Mouse (Mus musculus) ES-E14 (cell line): ENCODE measurements around the gene Col5a1. TPM values are rescaled to one million over a fixed set of nuclear protein-coding genes. Genes with fewer than 3 reads are reported as not detected.

Experiments
- DNase-seq: peaks from one replicate; pipeline ENCODE4 v3.0.0-alpha.2; 2013; ENCODE audit warnings: low read depth, low spot score
- H3K27ac ChIP-seq: 2 replicates; pipeline ENCODE4 v1.5.1; 2012; ENCODE audit warnings: low read depth, mild to moderate bottlenecking, low read length, moderate library complexity, mixed read lengths; ENCODE audit not compliant: poor library complexity, insufficient read depth, severe bottlenecking
- H3K36me3 ChIP-seq: 2 replicates; pipeline ENCODE4 v1.6.1; 2012; ENCODE audit warnings: mild to moderate bottlenecking, low read length, moderate library complexity, mixed read lengths; ENCODE audit not compliant: control insufficient read depth, poor library complexity, insufficient read depth, severe bottlenecking
- H3K4me1 ChIP-seq, 2 experiments: fragments of 150-350 bp in 1 of 2; sonication (generic) in 1 of 2; 2 replicates each; pipeline ENCODE4 v1.6.1; 2012; ENCODE audit warnings: low read length in 2 of 2, mild to moderate bottlenecking in 1 of 2, mixed read lengths in 1 of 2; ENCODE audit not compliant: control insufficient read depth in 2 of 2, insufficient read depth in 2 of 2, poor library complexity in 1 of 2
- H3K4me3 ChIP-seq, 2 experiments: fragments of 150-350 bp in 1 of 2; sonication (generic) in 1 of 2; 2 replicates each; pipeline ENCODE4 v1.5.1; 2012; ENCODE audit warnings: low read length in 2 of 2, low read depth in 1 of 2, mild to moderate bottlenecking in 1 of 2, mixed read lengths in 1 of 2; ENCODE audit not compliant: insufficient read depth in 1 of 2, poor library complexity in 1 of 2, severe bottlenecking in 1 of 2
- H3K9ac ChIP-seq: 2 replicates; pipeline ENCODE4 v1.6.1; 2012; ENCODE audit warnings: low read depth, mild to moderate bottlenecking, low read length, mixed read lengths; ENCODE audit not compliant: poor library complexity, insufficient read depth, severe bottlenecking
- H3K9me3 ChIP-seq: fragments of 150-350 bp; sonication (generic); 2 replicates; pipeline ENCODE4 v1.6.1; 2012; ENCODE audit warnings: low read depth, mild to moderate bottlenecking, low read length; ENCODE audit not compliant: control insufficient read depth, insufficient read depth
- CHD2 ChIP-seq: IDR thresholded peaks from 2 replicates; pipeline ENCODE4 v1.6.1; 2014; ENCODE audit warnings: mild to moderate bottlenecking, low read depth, low read length, inconsistent platforms
- HCFC1 ChIP-seq: IDR thresholded peaks from 2 replicates; pipeline ENCODE4 v1.6.1; 2012; ENCODE audit warnings: low read length, inconsistent platforms, borderline replicate concordance; ENCODE audit not compliant: insufficient read depth
- MAFK ChIP-seq: IDR thresholded peaks from 2 replicates; pipeline ENCODE4 v1.6.1; 2014; ENCODE audit warnings: mild to moderate bottlenecking, low read depth, low read length, inconsistent platforms; ENCODE audit not compliant: insufficient read depth
- ZC3H11A ChIP-seq: IDR thresholded peaks from 2 replicates; pipeline ENCODE4 v1.6.1; 2012; ENCODE audit warnings: low read depth, mild to moderate bottlenecking, inconsistent platforms, low read length, borderline replicate concordance
- ZNF384 ChIP-seq: IDR thresholded peaks from 2 replicates; pipeline ENCODE4 v1.6.1; 2012; ENCODE audit warnings: low read depth, low read length, inconsistent platforms
- in situ Hi-C, 2 experiments: fragments of 600-800 bp; cut with MboI; formaldehyde crosslinking; loops; one replicate each; pipeline ENCODE4 v1.15.1; 2025; ENCODE audit warnings: low sequenced_read_pairs in 2 of 2, inconsistent platforms in 1 of 2; ENCODE audit not compliant: unreplicated experiment in 2 of 2
- total RNA-seq: library from RNA; depleted of rRNA; stranded (reverse); fragments of 300-350 nt; gene quantifications from 2 replicates; pipeline ENCODE4 v1.2.3, GENCODE M21; 2012

Col5a1 gene
- total RNA-seq, 1 experiment = 42.3 TPM

DNA sequence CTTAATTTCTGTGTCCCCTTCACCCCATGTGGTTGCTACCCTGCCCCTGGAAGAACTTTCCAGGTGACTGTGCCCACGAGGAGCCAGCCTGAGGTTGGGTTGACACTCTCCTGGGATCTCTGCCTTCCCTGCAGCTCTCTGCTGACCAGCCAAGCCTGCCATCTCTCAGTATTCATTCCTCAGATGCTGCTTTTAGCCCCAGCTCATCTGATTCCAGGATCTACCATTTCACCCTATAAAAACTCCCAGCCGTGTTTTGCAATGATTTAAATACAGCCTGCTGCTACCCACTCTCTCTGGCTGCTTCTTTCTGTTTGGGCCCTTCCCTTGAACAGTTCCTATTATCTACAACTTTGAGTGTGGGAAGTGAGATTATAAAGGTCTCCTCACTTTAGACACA lies 14.9 kb downstream of the Col5a1 start:
- TF ChIP-seq ZNF384 = no peak
- TF ChIP-seq HCFC1 = no peak
- no peak for TF ChIP-seq ZC3H11A
- no peak for TF ChIP-seq MAFK
- TF ChIP-seq CHD2 = no peak
- H3K9ac ChIP-seq = no peak overlapping the region
- in situ Hi-C loops = no loop called here
- DNase-seq = no peak
- H3K27ac ChIP-seq = no peak overlapping the region
- no peaks in the 10 kb centered on the region for H3K4me1 ChIP-seq
- H3K36me3 ChIP-seq = no peaks in the 10 kb centered on the region
- no peaks in the 10 kb centered on the region for H3K9me3 ChIP-seq
- no peak overlapping the region for H3K4me3 ChIP-seq

DNA sequence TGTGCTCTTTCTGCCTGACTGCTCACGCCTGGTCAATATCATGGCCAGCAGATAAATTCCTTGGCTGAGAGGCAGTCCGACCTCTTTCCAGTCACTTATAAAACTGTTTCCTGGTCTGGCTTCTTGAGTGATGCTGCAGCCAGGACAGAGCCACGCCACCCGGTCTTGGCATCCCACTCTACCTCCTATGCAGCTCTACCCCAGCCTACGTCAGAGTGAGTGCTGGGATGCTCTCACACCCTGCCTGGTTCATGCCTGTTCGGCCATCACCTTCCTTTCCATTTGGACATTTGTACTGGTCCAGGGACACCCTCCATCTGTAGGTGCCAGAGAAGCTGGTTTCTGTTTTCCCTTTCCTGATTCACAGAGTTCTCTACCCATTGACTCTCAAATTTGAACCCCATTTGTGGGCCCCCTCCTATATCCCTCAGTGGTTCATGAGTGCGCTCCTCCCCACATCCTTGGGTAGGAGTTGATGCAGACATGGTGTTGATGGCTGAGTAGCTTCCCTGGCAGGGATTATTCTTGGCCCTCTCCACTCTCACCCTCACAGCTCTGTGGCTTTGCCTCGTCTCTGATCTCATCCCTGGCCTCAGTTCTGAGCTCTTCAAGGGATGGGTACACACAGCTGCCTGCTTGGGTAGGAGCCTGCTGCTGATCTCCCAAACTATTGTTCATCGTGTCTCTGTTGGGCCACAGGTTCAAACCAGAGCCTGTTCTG lies 15.5 kb downstream of the Col5a1 start:
- DNase-seq = no peak
- H3K4me1 ChIP-seq = no peaks in the 10 kb centered on the region
- H3K9me3 ChIP-seq = no peaks in the 10 kb centered on the region
- no peaks in the 10 kb centered on the region for H3K36me3 ChIP-seq
- in situ Hi-C loops = no loop called here
- H3K9ac ChIP-seq = no peak overlapping the region
- no peak overlapping the region for H3K27ac ChIP-seq
- no peak overlapping the region for H3K4me3 ChIP-seq
- TF ChIP-seq MAFK (no peak), ZNF384 (no peak), ZC3H11A (no peak), CHD2 (no peak), HCFC1 (no peak)

DNA sequence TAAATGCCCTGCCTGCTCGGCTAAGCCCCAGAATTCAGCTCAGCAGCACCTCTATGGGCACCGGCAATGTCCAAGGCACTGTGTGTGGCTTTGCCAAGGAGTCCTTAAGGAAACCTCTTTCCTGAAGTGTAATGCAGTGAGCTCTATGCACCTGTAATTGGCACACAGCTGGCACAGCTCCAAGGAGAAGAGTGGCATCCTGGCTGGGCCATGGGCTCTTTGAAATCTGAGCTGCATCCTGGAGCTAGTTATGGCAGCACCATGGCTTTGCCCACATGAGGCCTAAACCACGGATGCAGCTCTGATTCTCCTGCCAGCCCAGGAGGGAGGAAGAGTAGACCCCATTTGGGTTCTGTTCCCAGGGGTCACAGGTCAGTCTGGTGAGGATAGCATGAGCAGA lies 16.1 kb downstream of the Col5a1 start:
- no peak for DNase-seq
- Histone ChIP-seq H3K4me1 (no peaks in the 10 kb centered on the region), H3K9ac (no peak overlapping the region), H3K27ac (no peak overlapping the region), H3K36me3 (no peaks in the 10 kb centered on the region), H3K4me3 (no peak overlapping the region), H3K9me3 (no peaks in the 10 kb centered on the region)
- TF ChIP-seq CHD2 (no peak), MAFK (no peak), ZC3H11A (no peak), ZNF384 (no peak), HCFC1 (no peak)
- in situ Hi-C loops = no loop called here

DNA sequence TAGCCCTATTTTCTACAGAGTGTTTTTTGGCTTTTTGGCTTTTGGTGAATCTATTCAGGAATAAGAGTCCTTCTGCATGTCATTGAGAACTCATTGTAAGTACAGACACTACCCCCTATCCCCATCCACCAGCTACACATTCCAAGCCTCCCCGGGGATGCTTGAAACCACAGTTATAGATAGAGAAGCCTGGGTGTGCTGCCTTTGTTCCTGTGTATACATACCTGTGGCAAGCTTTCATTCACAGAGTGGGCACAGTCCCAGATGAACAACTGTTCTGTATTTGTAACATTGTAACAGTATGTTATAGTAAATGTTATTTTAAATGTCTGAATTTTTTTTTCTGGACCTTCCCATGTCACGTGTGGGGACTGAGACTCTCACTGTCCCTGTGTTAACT lies 19.2 kb downstream of the Col5a1 start:
- no peak for DNase-seq
- no peaks in the 10 kb centered on the region for H3K36me3 ChIP-seq
- in situ Hi-C loops = no loop called here
- TF ChIP-seq HCFC1 = no peak
- TF ChIP-seq CHD2 = no peak
- TF ChIP-seq MAFK = no peak
- no peak for TF ChIP-seq ZNF384
- TF ChIP-seq ZC3H11A = no peak
- no peaks in the 10 kb centered on the region for H3K9me3 ChIP-seq
- no peak overlapping the region for H3K9ac ChIP-seq
- H3K4me1 ChIP-seq = no peaks in the 10 kb centered on the region
- H3K27ac ChIP-seq = no peak overlapping the region
- no peak overlapping the region for H3K4me3 ChIP-seq

DNA sequence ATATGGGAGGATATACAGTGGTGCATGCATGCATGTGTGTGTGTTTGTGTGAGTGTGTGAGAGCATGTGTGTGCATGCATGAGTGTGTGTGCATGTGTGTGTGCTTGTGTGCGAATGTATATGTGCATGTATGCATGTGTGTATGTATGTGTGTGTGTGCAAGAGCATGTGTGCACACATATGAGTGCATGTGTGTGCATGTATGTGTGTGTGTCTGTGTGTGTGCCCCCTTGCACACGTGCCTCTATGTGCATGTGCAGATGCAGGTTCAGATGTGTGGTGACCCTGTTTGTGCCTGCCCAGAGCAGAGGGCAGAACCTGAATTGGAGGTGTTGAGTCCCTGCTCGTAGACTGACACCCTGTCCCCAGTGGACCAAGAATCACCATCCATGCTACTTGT lies 24.3 kb downstream of the Col5a1 start:
- DNase-seq = no peak
- Histone ChIP-seq H3K4me3 (no peak overlapping the region), H3K4me1 (no peaks in the 10 kb centered on the region), H3K36me3 (no peaks in the 10 kb centered on the region), H3K9ac (no peak overlapping the region), H3K27ac (no peak overlapping the region), H3K9me3 (no peaks in the 10 kb centered on the region)
- no peak for TF ChIP-seq ZNF384
- no peak for TF ChIP-seq MAFK
- no peak for TF ChIP-seq ZC3H11A
- TF ChIP-seq CHD2 = no peak
- TF ChIP-seq HCFC1 = no peak
- in situ Hi-C loops = no loop called here
